Mouse (Mus musculus) ovary, postnatal 36 days (tissue): ENCODE results near the gene Ccser2.

ENCODE experiments used
- DNase-seq: peaks from one replicate; pipeline ENCODE4 v3.0.0; 2022; ENCODE audit warnings: low spot score, mixed read lengths

Ccser2 gene

DNA sequence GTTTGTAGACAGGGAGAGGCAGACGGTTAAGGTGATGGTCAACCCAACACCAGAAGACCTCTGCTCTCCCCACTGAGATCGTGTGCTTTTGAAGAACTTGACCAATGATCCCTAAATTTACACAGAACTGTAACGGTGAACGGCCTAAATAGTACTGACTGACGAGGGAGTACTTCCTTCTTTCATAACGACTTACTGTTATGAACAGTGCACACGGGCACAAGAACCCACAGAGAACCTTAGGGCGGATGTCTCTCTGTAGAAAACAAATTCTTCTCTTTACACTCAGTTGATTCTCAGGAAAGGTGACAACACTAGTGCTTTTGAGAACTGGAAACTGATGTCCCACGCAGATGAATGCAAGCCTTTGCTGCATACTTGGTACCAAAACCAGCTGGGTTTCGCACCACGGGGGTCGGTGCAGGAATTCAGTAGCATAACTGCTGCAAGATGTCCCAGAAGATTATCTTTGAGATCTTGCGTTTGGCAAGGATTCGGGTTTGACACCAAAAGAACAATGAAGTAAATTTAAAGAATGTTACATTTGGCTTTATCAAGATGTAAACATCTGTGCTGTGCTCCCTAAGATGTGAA is 99.7 kb downstream of the Ccser2 start:
- no peak for DNase-seq

DNA sequence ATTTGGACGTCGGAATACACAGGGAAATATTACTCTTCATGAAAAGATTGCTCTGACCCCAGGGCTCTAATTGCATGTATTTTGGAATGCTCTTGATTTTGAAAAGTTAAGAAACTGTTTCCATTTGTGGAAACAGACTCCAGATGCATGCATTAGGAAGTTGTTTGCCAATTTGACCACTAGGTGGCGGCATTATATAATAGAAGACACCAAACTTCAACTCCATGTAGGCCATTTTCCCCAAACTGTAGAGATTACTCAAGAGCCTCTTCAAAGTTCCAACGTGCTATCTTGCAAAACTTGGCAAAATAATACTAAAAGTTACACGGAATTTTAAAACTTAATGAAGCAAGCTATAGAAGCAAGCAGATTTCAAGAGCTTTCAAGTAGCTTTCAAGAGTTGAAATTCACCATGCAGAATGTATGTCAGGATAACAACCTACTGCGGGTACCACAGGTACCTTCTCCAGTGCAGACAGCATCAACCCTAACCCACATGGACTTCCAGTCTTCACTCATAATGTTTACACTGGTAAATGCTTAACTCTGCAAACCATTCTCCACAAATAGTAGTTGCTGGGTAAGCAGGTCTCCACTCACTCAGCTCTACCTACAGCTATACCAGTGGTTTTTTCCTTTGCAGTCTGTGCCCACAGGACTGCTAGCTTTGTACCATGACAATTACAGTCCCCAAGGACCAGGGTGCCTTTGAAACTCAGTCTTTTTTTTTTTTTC is 101.4 kb downstream of the Ccser2 start:
- no peak for DNase-seq

DNA sequence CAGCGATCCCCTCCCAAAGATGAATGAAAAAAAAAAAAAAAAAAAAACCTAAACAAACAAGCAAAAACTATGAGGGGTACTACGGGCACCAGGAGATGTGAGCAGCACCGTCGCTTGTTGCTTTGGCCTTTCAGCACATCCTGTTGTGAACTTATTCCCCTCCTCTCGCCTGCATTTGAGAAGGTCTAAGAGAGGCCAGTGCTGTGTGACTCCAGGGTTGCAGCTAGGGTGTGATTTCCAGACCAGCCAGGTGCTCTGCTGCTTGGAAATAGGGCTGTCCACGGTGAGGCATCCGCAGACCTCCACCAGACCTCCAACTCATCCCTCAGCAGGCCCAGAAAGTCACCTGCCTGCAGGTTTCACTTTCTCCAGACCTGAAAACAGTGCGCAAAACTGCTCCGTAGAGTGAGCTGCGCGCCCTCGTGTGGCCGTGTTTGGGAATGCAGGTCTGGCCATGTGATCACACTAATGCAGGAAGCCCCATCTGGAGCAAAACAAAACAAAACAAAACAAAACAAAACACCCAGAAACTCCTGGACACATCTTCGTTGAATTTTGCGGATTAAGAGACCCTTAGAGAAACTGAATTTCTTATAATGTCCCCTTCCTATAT is 104.6 kb downstream of the Ccser2 start:
- DNase-seq = peak; percentile 78

DNA sequence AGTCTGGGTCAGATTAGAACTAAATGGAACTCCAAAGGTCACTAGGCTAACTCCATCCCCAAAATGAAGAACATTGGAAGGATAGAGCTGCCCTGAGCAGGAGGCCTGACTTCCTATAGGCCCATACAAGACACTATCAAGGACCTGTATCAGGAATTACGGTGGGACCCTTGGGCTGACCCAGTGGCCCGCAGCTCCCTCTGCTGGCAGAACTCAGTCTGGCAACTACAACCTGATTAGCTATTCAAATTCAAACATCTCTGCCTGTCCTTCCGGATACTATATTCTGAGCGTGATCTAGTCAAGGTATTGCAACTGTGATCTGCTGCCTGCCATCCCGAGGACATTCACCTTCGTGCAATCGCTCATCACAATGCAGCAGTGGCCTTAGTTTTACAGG is 106.2 kb downstream of the Ccser2 start:
- DNase-seq = peak; percentile 33

DNA sequence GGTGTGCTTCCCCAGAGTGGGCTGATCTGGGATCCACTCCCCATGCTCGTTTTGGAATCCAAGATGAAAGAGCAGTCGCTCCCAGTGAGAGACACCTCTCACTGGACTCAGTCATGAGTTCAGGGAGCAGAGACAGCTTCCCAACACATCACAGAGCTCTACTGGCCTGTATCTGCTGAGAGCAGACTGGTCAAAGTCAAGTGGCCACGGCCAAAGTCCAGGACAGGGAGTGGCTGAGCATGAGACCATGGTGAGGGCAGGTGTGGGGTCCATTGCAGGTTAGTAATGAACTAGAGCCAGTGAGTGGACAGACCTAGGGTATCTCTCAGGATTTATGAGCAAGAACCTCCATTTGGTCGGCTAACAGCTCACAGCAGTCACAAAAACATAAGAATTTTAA is 109.6 kb downstream of the Ccser2 start:
- DNase-seq = no peak

DNA sequence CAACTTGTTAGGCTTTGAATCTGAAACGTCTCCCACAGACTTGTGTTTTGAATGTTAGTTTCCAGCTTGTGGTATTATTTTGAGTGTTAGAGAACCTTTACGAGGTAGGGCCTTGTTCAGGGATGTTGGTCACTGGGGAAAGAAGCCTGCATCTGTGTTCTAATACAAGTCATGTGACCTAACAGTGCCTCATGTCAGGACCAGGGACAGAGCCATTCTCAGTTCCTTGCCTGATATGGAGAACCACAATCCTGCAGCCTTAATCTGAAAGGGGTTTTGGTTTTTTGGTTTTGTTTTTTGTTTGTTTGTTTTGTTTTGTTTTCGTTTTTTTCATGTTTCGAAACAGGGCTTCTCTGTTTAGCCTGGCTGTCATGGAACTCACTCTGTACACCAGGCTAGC is 115.6 kb downstream of the Ccser2 start:
- no peak for DNase-seq

DNA sequence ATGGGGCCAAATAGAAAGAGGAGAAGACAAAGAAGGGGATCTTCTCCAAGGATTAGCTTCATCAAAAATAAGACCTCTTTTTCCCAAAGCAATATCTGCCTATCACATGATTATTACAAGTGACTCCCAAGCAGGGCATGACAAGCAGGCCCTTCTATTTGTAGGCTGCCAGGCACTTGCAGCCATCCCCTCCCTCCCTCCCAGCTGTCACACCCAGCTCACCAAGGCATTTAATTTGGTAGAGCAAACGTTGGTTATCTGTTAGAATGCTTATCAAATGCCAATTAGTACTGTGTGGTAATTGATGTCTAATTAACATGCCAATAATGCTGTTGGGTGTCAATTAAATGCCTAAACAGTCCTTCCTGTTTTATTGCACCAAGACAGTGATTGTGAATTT is 119.7 kb downstream of the Ccser2 start:
- no peak for DNase-seq
